Mouse (Mus musculus): Measurements from ENCODE around the gene Tcf7l1.

DNA sequence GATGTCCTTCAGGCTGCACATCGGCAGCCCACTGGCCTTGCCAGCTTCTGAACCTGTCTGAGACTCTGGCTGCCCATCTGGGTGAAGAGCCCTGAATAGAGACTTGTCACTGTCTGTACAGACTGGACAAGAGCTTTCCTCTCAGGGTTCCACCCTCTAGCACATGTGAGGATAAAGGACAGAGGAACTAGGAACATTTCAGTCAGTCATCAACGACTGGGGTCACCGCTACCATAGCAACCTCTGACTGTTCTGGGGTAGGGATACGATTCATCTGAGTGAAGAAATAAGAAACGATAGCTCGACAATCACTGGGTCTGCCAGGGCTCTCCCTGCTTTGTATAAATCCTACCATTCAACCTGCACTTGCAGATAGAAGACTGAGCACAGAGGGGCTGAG, 61.2 kb downstream of the Tcf7l1 start:
- TF ChIP-seq GATA1 (IDR thresholded peaks at IDR 0.05; ENCODE audit: low read depth, low read length) (no peak), NRF1 (IDR thresholded peaks at IDR 0.05; ENCODE audit: insufficient read depth, low read depth, low read length, poor library complexity, severe bottlenecking) (no peak), CTCF (IDR thresholded peaks at IDR 0.05 in 2 of 3, conservative IDR thresholded peaks at IDR 0.05 in 1 of 3; ENCODE audit: control insufficient read depth in 1 of 3, insufficient read depth in 1 of 3, low read depth in 2 of 3, low read length in 3 of 3, poor library complexity in 1 of 3, severe bottlenecking in 1 of 3) (no peak), MAFK (IDR thresholded peaks at IDR 0.05; ENCODE audit: borderline replicate concordance, low read depth, low read length) (no peak), POLR2A (IDR thresholded peaks at IDR 0.05; ENCODE audit: control insufficient read depth in 1 of 2, insufficient read depth in 1 of 2, low read depth in 1 of 2, low read length in 2 of 2, poor library complexity in 1 of 2) (no peak), KAT2A (conservative IDR thresholded peaks at IDR 0.05; ENCODE audit: low read depth, low read length) (no peak), E2F4 (IDR thresholded peaks at IDR 0.05; ENCODE audit: borderline replicate concordance, low read depth, low read length) (no peak)
